Mouse (Mus musculus) liver, postnatal 0 days (tissue): ENCODE measurements around the gene Srgap1. TPM values are rescaled to one million over a fixed set of nuclear protein-coding genes. Genes with fewer than 3 reads are reported as not detected.

Source experiments
- ATAC-seq: fragments of 200-750 bp; cut with Nextera tagmentation; 2 replicates; pipeline ENCODE4 v1.8.0; 2017; ENCODE audit warnings: mild to moderate bottlenecking, moderate library complexity
- DNase-seq: peaks from one replicate; pipeline ENCODE4 v3.0.0-alpha.2; 2016
- H3K27ac ChIP-seq: fragments of 300-500 bp; sonication (generic); 2 replicates; pipeline ENCODE4 v1.5.1; 2014; ENCODE audit warnings: antibody characterized with exemption, moderate library complexity, mild to moderate bottlenecking, low read depth
- H3K27me3 ChIP-seq: fragments of 300-500 bp; sonication (generic); 2 replicates; pipeline ENCODE4 v1.6.1; 2014; ENCODE audit warnings: low read length, control low read depth, mixed read lengths; ENCODE audit not compliant: insufficient read depth
- H3K36me3 ChIP-seq: fragments of 300-500 bp; sonication (generic); replicated peaks from 2 replicates; pipeline ENCODE4 v1.6.1; 2014; ENCODE audit warnings: mild to moderate bottlenecking, control low read depth, low read length, moderate library complexity, mixed read lengths; ENCODE audit not compliant: insufficient read depth
- H3K4me1 ChIP-seq: fragments of 300-500 bp; sonication (generic); 2 replicates; pipeline ENCODE4 v1.6.1; 2014; ENCODE audit warnings: antibody characterized with exemption, mild to moderate bottlenecking, control low read depth; ENCODE audit not compliant: insufficient read depth
- H3K4me2 ChIP-seq: fragments of 300-500 bp; sonication (generic); 2 replicates; pipeline ENCODE4 v1.6.1; 2014; ENCODE audit warnings: low read depth, mild to moderate bottlenecking, low read length, moderate library complexity, mixed read lengths
- H3K4me3 ChIP-seq: fragments of 300-500 bp; sonication (generic); 2 replicates; pipeline ENCODE4 v1.5.1; 2014; ENCODE audit warnings: low read depth, low read length
- H3K9ac ChIP-seq: fragments of 300-500 bp; sonication (generic); replicated peaks from 2 replicates; pipeline ENCODE4 v1.6.1; 2014; ENCODE audit warnings: mild to moderate bottlenecking, moderate library complexity
- H3K9me3 ChIP-seq: fragments of 300-500 bp; sonication (generic); 2 replicates; pipeline ENCODE4 v1.6.1; 2016; ENCODE audit warnings: mild to moderate bottlenecking, control low read depth, low read length, mixed read lengths
- CTCF ChIP-seq: sonication (generic); IDR thresholded peaks from 2 replicates; pipeline ENCODE4 v1.5.1; 2016; ENCODE audit warnings: antibody characterized with exemption, low read depth
- EP300 ChIP-seq: IDR thresholded peaks from 2 replicates; pipeline ENCODE4 v1.6.1; 2016; ENCODE audit warnings: antibody characterized with exemption, low read depth, mild to moderate bottlenecking
- WGBS: fragments of 180-500 bp; shearing (Covaris S2); extraction: QIAGEN DNeasy Blood & Tissue Kit; methylation state at CpG from one replicate; pipeline ENCODE4 v1.1.7; 2014; ENCODE audit not compliant: insufficient replicate concordance; 5-methylcytosine and 5-hydroxymethylcytosine counted together
- polyA plus RNA-seq: library from polyadenylated mRNA; unstranded; fragments of >200 nt; fragmentation: Nextera tagmentation; extraction: Ambion mirVana; gene quantifications from 2 replicates; pipeline ENCODE4 v1.2.1, GENCODE M21; 2015

Gene Srgap1
- polyA plus RNA-seq, 1 experiment from 2014 or later = 0.90 TPM

- ATAC-seq (no peak), DNase-seq (no peak)
- Histone ChIP-seq H3K4me1 (peaks cover 4% of the 10 kb centered on the region; the same call in 1 of the 2 replicates), H3K4me3 (no peak overlapping the region), H3K36me3 (0 out of 2 replicates have a peak, but pooled peaks cover 5% of the 10 kb centered on the region), H3K9me3 (no peaks in the 10 kb centered on the region), H3K27ac (no peak overlapping the region), H3K9ac (no peak overlapping the region), H3K4me2 (no peak overlapping the region), H3K27me3 (no peaks in the 10 kb centered on the region)
- TF ChIP-seq CTCF (no peak), EP300 (no peak)
- 54% methylated on average over 4 of the region's 4 CpGs for WGBS
Observed at GRCm38 (mm10) chr10:121756677-121757076, 290.4 kb downstream of the Srgap1 start.

GRCm38 (mm10) chr10:121755822-121756221 is 291.3 kb downstream of the Srgap1 start:
- peaks cover 4% of the 10 kb centered on the region; the same call in 1 of the 2 replicates for H3K4me1 ChIP-seq
- ATAC-seq = no peak
- 37% methylated on average over 1 of the region's 1 CpGs for WGBS

GRCm38 (mm10) chr10:121754237-121754636 is 292.9 kb downstream of the Srgap1 start:
- ATAC-seq = no peak
- H3K9ac ChIP-seq = no peak overlapping the region
- H3K36me3 ChIP-seq = peaks cover 11% of the 10 kb centered on the region; the same call in 1 of the 2 replicates
- no peak overlapping the region for H3K4me3 ChIP-seq
- no peak overlapping the region for H3K4me2 ChIP-seq
- no peak overlapping the region for H3K27ac ChIP-seq
- TF ChIP-seq CTCF (no peak), EP300 (no peak)
- H3K4me1 ChIP-seq = peaks cover 4% of the 10 kb centered on the region; the same call in 1 of the 2 replicates
- no peak for DNase-seq
- WGBS = 55% methylated on average over 5 of the region's 5 CpGs
- no peaks in the 10 kb centered on the region for H3K9me3 ChIP-seq
- H3K27me3 ChIP-seq = no peaks in the 10 kb centered on the region

More at GRCm38 (mm10) chr10:121755822-121756221, 291.3 kb downstream of the Srgap1 start:
- Histone ChIP-seq H3K36me3 (peaks cover 6% of the 10 kb centered on the region; the same call in 1 of the 2 replicates), H3K27me3 (no peaks in the 10 kb centered on the region), H3K4me2 (no peak overlapping the region), H3K4me3 (no peak overlapping the region), H3K27ac (no peak overlapping the region), H3K9me3 (no peaks in the 10 kb centered on the region), H3K9ac (no peak overlapping the region)
- TF ChIP-seq EP300 (no peak), CTCF (no peak)
- DNase-seq = no peak

GRCm38 (mm10) chr10:121750175-121750574 is 296.9 kb downstream of the Srgap1 start:
- no peaks in the 10 kb centered on the region for H3K9me3 ChIP-seq
- ATAC-seq = no peak
- TF ChIP-seq EP300 (no peak), CTCF (no peak)
- no peaks in the 10 kb centered on the region for H3K4me1 ChIP-seq
- H3K4me3 ChIP-seq = no peak overlapping the region
- 87% methylated on average over 12 of the region's 12 CpGs for WGBS
- no peaks in the 10 kb centered on the region for H3K27me3 ChIP-seq
- peaks cover 36% of the 10 kb centered on the region for H3K36me3 ChIP-seq
- H3K9ac ChIP-seq = no peak overlapping the region
- DNase-seq = no peak
- H3K27ac ChIP-seq = no peak overlapping the region
- H3K4me2 ChIP-seq = no peak overlapping the region

- peaks cover 20% of the 10 kb centered on the region for H3K36me3 ChIP-seq
- no peak for DNase-seq
- no peak overlapping the region for H3K4me3 ChIP-seq
- no peak for ATAC-seq
- no peak overlapping the region for H3K4me2 ChIP-seq
- no peak overlapping the region for H3K27ac ChIP-seq
- peaks cover 3% of the 10 kb centered on the region; the same call in 1 of the 2 replicates for H3K9me3 ChIP-seq
- H3K9ac ChIP-seq = no peak overlapping the region
- no peaks in the 10 kb centered on the region for H3K27me3 ChIP-seq
- TF ChIP-seq EP300 = no peak
- no peak for TF ChIP-seq CTCF
- peaks cover 8% of the 10 kb centered on the region; the same call in 1 of the 2 replicates for H3K4me1 ChIP-seq
- 67% methylated on average over 4 of the region's 4 CpGs for WGBS
Observed at GRCm38 (mm10) chr10:121742336-121742735, 304.8 kb downstream of the Srgap1 start.

- DNase-seq (peak; percentile 94), ATAC-seq (peak; percentile 98)
- WGBS = under 1% methylated on average over 56 of the region's 68 CpGs
- peak within 1 kb of the TSS; percentile 55 for H3K27ac ChIP-seq
- peak within 1 kb of the TSS; percentile 88 for H3K9ac ChIP-seq
- no peak for TF ChIP-seq EP300
- TF ChIP-seq CTCF = no peak
- H3K27me3 ChIP-seq = no peaks in the 10 kb centered on the region
- peaks cover 1% of the 10 kb centered on the region; the same call in 1 of the 2 replicates for H3K9me3 ChIP-seq
- peak within 1 kb of the TSS; percentile 87 for H3K4me3 ChIP-seq
- H3K4me1 ChIP-seq = peaks cover 8% of the 10 kb centered on the region; the same call in 1 of the 2 replicates
- 0 out of 2 replicates have a peak, but pooled peaks cover 1% of the 10 kb centered on the region for H3K36me3 ChIP-seq
- peak within 1 kb of the TSS; percentile 89 for H3K4me2 ChIP-seq
Observed at GRCm38 (mm10) chr10:121739548-121740505, 307.3 kb downstream of the Srgap1 start, which contains the start of gene BC048403. Gene BC048403 (plus strand): TSS chr10:121739937.
